Mouse (Mus musculus): ENCODE data around the gene Gm19345. TPM values are rescaled to one million over a fixed set of nuclear protein-coding genes. Genes with fewer than 3 reads are reported as not detected.

The Gm19345 gene
- polyA plus RNA-seq (2016; fragmentation: Nextera tagmentation; extraction: Ambion mirVana), result 0.63 and 1.4 TPM in 2 replicates

- Histone ChIP-seq H3K4me2 (replicated peaks) (peak within 1 kb of the TSS; percentile 53), H3K27ac (replicated peaks) (no peak within 1 kb of the TSS), H3K4me3 (peak within 1 kb of the TSS; percentile 34), H3K9me3 (no peaks in the 10 kb centered on the region), H3K36me3 (no peaks in the 10 kb centered on the region), H3K27me3 (peaks cover 39% of the 10 kb centered on the region), H3K4me1 (no peaks in the 10 kb centered on the region), H3K9ac (replicated peaks) (peak within 1 kb of the TSS; percentile 43)
- peak; percentile 88 for ATAC-seq (ENCODE audit: low FRiP score, low read depth)
- WGBS, result 4% methylated on average over 32 of the region's 33 CpGs
These were observed at the start of gene Gm19345 for GRCm38 (mm10) chr7:19851858-19852570. Gene Gm19345 (plus strand): TSS chr7:19852003.

GRCm38 (mm10) chr7:19802995-19803394, 48.8 kb upstream of the Gm19345 start:
- Histone ChIP-seq H3K9me3 (no peaks in the 10 kb centered on the region), H3K4me2 (replicated peaks) (no peak overlapping the region), H3K4me1 (no peaks in the 10 kb centered on the region), H3K9ac (replicated peaks) (no peak overlapping the region), H3K27me3 (peaks cover 9% of the 10 kb centered on the region; the same call in 1 of the 2 replicates), H3K27ac (replicated peaks) (no peak overlapping the region), H3K36me3 (no peaks in the 10 kb centered on the region), H3K4me3 (no peak overlapping the region)
- 22% methylated on average over 6 of the region's 7 CpGs for WGBS
- ATAC-seq (ENCODE audit: low FRiP score, low read depth), result no peak

- no peak for ATAC-seq (ENCODE audit: low FRiP score, low read depth)
- no peak overlapping the region for H3K4me3 ChIP-seq
- peaks cover 44% of the 10 kb centered on the region for H3K27me3 ChIP-seq
- H3K27ac ChIP-seq (replicated peaks), result no peak overlapping the region
- WGBS, result 88% methylated on average over 8 of the region's 8 CpGs
- no peaks in the 10 kb centered on the region for H3K9me3 ChIP-seq
- H3K4me1 ChIP-seq, result peaks cover 11% of the 10 kb centered on the region
- H3K9ac ChIP-seq (replicated peaks), result no peak overlapping the region
- no peaks in the 10 kb centered on the region for H3K36me3 ChIP-seq
- no peak overlapping the region for H3K4me2 ChIP-seq (replicated peaks)
These were observed 45.3 kb upstream of the Gm19345 start for GRCm38 (mm10) chr7:19806356-19806969.

- Histone ChIP-seq H3K9ac (replicated peaks) (no peak overlapping the region), H3K4me1 (peaks cover 11% of the 10 kb centered on the region), H3K4me2 (replicated peaks) (peak overlapping the region; percentile 42), H3K27me3 (peaks cover 66% of the 10 kb centered on the region), H3K36me3 (no peaks in the 10 kb centered on the region), H3K27ac (replicated peaks) (no peak overlapping the region), H3K9me3 (no peaks in the 10 kb centered on the region), H3K4me3 (peak overlapping the region; percentile 24)
- 3% methylated on average over 27 of the region's 27 CpGs for WGBS
- peak; percentile 44; the same call in 1 of the 2 replicates for ATAC-seq (ENCODE audit: low FRiP score, low read depth)
These were observed 42.4 kb upstream of the Gm19345 start for GRCm38 (mm10) chr7:19809369-19809768.

- Histone ChIP-seq H3K9me3 (no peaks in the 10 kb centered on the region), H3K4me1 (peaks cover 17% of the 10 kb centered on the region), H3K4me3 (peak overlapping the region; percentile 13; the same call in 1 of the 2 replicates), H3K27me3 (peaks cover 64% of the 10 kb centered on the region), H3K4me2 (replicated peaks) (peak overlapping the region; percentile 39), H3K27ac (replicated peaks) (no peak overlapping the region), H3K9ac (replicated peaks) (no peak overlapping the region), H3K36me3 (no peaks in the 10 kb centered on the region)
- ATAC-seq (ENCODE audit: low FRiP score, low read depth), result peak; percentile 32
- 3% methylated on average over 22 of the region's 22 CpGs for WGBS
These were observed 40.7 kb upstream of the Gm19345 start for GRCm38 (mm10) chr7:19811114-19811513.

- Histone ChIP-seq H3K27me3 (peaks cover 69% of the 10 kb centered on the region), H3K9ac (replicated peaks) (no peak overlapping the region), H3K9me3 (no peaks in the 10 kb centered on the region)
These were observed 38.6 kb upstream of the Gm19345 start for GRCm38 (mm10) chr7:19813161-19813560.

GRCm38 (mm10) chr7:19813579-19814122, 38.2 kb upstream of the Gm19345 start:
- Histone ChIP-seq H3K9ac (replicated peaks) (no peak overlapping the region), H3K36me3 (no peaks in the 10 kb centered on the region), H3K27ac (replicated peaks) (no peak overlapping the region), H3K27me3 (peaks cover 68% of the 10 kb centered on the region), H3K4me2 (replicated peaks) (no peak overlapping the region), H3K9me3 (no peaks in the 10 kb centered on the region), H3K4me3 (no peak overlapping the region), H3K4me1 (peaks cover 36% of the 10 kb centered on the region)
- 84% methylated on average over 6 of the region's 6 CpGs for WGBS
- no peak for ATAC-seq (ENCODE audit: low FRiP score, low read depth)

More at GRCm38 (mm10) chr7:19813161-19813560, 38.6 kb upstream of the Gm19345 start:
- no peak overlapping the region for H3K4me2 ChIP-seq (replicated peaks)
- 83% methylated on average over 4 of the region's 4 CpGs for WGBS
- no peak for ATAC-seq (ENCODE audit: low FRiP score, low read depth)
- no peaks in the 10 kb centered on the region for H3K36me3 ChIP-seq
- peaks cover 36% of the 10 kb centered on the region for H3K4me1 ChIP-seq
- H3K27ac ChIP-seq (replicated peaks), result no peak overlapping the region
- H3K4me3 ChIP-seq, result no peak overlapping the region

GRCm38 (mm10) chr7:19815296-19816223, 36.2 kb upstream of the Gm19345 start:
- Histone ChIP-seq H3K27ac (replicated peaks) (no peak overlapping the region), H3K9ac (replicated peaks) (peak overlapping the region; percentile 29; the same call in 1 of the 2 replicates), H3K9me3 (peaks cover 3% of the 10 kb centered on the region; the same call in 1 of the 2 replicates), H3K4me1 (peaks cover 32% of the 10 kb centered on the region), H3K27me3 (peaks cover 62% of the 10 kb centered on the region), H3K4me3 (peak overlapping the region; percentile 39), H3K4me2 (replicated peaks) (peak overlapping the region; percentile 58), H3K36me3 (no peaks in the 10 kb centered on the region)
- WGBS, result 25% methylated on average over 17 of the region's 17 CpGs
- ATAC-seq (ENCODE audit: low FRiP score, low read depth), result peak; percentile 10

GRCm38 (mm10) chr7:19816224-19816771, 35.5 kb upstream of the Gm19345 start:
- peaks cover 7% of the 10 kb centered on the region; the same call in 1 of the 2 replicates for H3K9me3 ChIP-seq
- 1% methylated on average over 28 of the region's 28 CpGs for whole genome bisulfite sequencing
- no peaks in the 10 kb centered on the region for H3K36me3 ChIP-seq
- peaks cover 27% of the 10 kb centered on the region for H3K4me1 ChIP-seq
- 0 out of 2 replicates have a peak overlapping the region, but pooled peaks have one; percentile 1 for H3K27ac ChIP-seq (replicated peaks)
- peak overlapping the region; percentile 58 for H3K4me2 ChIP-seq (replicated peaks)
- peak overlapping the region; percentile 29; the same call in 1 of the 2 replicates for H3K9ac ChIP-seq (replicated peaks)
- peaks cover 62% of the 10 kb centered on the region for H3K27me3 ChIP-seq
- peak overlapping the region; percentile 39 for H3K4me3 ChIP-seq
- ATAC-seq (ENCODE audit: low FRiP score, low read depth), result peak; percentile 66

- peaks cover 7% of the 10 kb centered on the region; the same call in 1 of the 2 replicates for H3K9me3 ChIP-seq
- H3K4me3 ChIP-seq, result peak overlapping the region; percentile 25
- ATAC-seq (ENCODE audit: low FRiP score, low read depth), result peak; percentile 72
- peak overlapping the region; percentile 58 for H3K4me2 ChIP-seq (replicated peaks)
- peak overlapping the region; percentile 73 for H3K27ac ChIP-seq (replicated peaks)
- no peaks in the 10 kb centered on the region for H3K36me3 ChIP-seq
- H3K9ac ChIP-seq (replicated peaks), result peak overlapping the region; percentile 37
- H3K27me3 ChIP-seq, result peaks cover 62% of the 10 kb centered on the region
- H3K4me1 ChIP-seq, result peaks cover 30% of the 10 kb centered on the region
- WGBS, result 4% methylated on average over 15 of the region's 15 CpGs
These were observed 34.3 kb upstream of the Gm19345 start for GRCm38 (mm10) chr7:19817382-19818105.
